Mouse (Mus musculus) right cerebral cortex, adult 18-20 months (tissue): Measurements from ENCODE around the gene Dnah12.

Experiments used
- DNase-seq: peaks from one replicate; pipeline ENCODE4 v3.0.0; 2022; ENCODE audit warnings: mixed read lengths

The Dnah12 gene

GRCm38 (mm10) chr14:26724898-26725297, 31.8 kb downstream of the Dnah12 start:
- no peak for DNase-seq

- DNase-seq: no peak
Observed at GRCm38 (mm10) chr14:26758566-26758965, 65.5 kb downstream of the Dnah12 start.

GRCm38 (mm10) chr14:26764827-26765226, 71.8 kb downstream of the Dnah12 start:
- no peak for DNase-seq

- no peak for DNase-seq
Observed at GRCm38 (mm10) chr14:26768195-26768594, 75.1 kb downstream of the Dnah12 start.

- no peak for DNase-seq
Observed at GRCm38 (mm10) chr14:26773536-26773935, 80.5 kb downstream of the Dnah12 start.

GRCm38 (mm10) chr14:26783731-26784130, 90.7 kb downstream of the Dnah12 start:
- no peak for DNase-seq

- peak; percentile 13 for DNase-seq
Observed at GRCm38 (mm10) chr14:26785695-26786094, 92.6 kb downstream of the Dnah12 start.

- DNase-seq: no peak
Observed at GRCm38 (mm10) chr14:26794431-26794830, 101.4 kb downstream of the Dnah12 start.

GRCm38 (mm10) chr14:26798330-26798729, 105.3 kb downstream of the Dnah12 start:
- DNase-seq: no peak

GRCm38 (mm10) chr14:26799286-26799685, 106.2 kb downstream of the Dnah12 start:
- DNase-seq: no peak

- no peak for DNase-seq
Observed at GRCm38 (mm10) chr14:26805500-26805899, 112.4 kb downstream of the Dnah12 start.

- DNase-seq: no peak
Observed at GRCm38 (mm10) chr14:26812734-26813133, 119.7 kb downstream of the Dnah12 start.

- no peak for DNase-seq
Observed at GRCm38 (mm10) chr14:26813871-26814270, 120.8 kb downstream of the Dnah12 start.

- no peak for DNase-seq
Observed at GRCm38 (mm10) chr14:26814908-26815307, 121.8 kb downstream of the Dnah12 start.

GRCm38 (mm10) chr14:26816785-26817184, 123.7 kb downstream of the Dnah12 start:
- no peak for DNase-seq

GRCm38 (mm10) chr14:26826020-26826419, 132.9 kb downstream of the Dnah12 start:
- no peak for DNase-seq

GRCm38 (mm10) chr14:26853053-26853452, 160.0 kb downstream of the Dnah12 start:
- DNase-seq: no peak

GRCm38 (mm10) chr14:26854066-26854465, 161.0 kb downstream of the Dnah12 start:
- DNase-seq: no peak

GRCm38 (mm10) chr14:26858364-26858763, 165.3 kb downstream of the Dnah12 start:
- no peak for DNase-seq

GRCm38 (mm10) chr14:26859024-26859423, 165.9 kb downstream of the Dnah12 start:
- peak; percentile 5 for DNase-seq

GRCm38 (mm10) chr14:26867356-26867755, 174.3 kb downstream of the Dnah12 start:
- DNase-seq: no peak

GRCm38 (mm10) chr14:26868299-26868698, 175.2 kb downstream of the Dnah12 start:
- no peak for DNase-seq

GRCm38 (mm10) chr14:26878756-26879155, 185.7 kb downstream of the Dnah12 start:
- DNase-seq: no peak

GRCm38 (mm10) chr14:26879976-26880375, 186.9 kb downstream of the Dnah12 start:
- DNase-seq: no peak

- no peak for DNase-seq
Observed at GRCm38 (mm10) chr14:26881700-26882099, 188.6 kb downstream of the Dnah12 start.

GRCm38 (mm10) chr14:26887244-26887643, 194.2 kb downstream of the Dnah12 start:
- no peak for DNase-seq
